Mouse (Mus musculus) thymus, postnatal 0 days (tissue): ENCODE results near the gene Nup50. TPM values are rescaled to one million over a fixed set of nuclear protein-coding genes. Genes with fewer than 3 reads are reported as not detected.
A peak's percentile ranks its signal among the peaks of the same experiment; 100 is the strongest.

ENCODE experiments used
- DNase-seq: peaks from one replicate; pipeline ENCODE4 v3.0.0-alpha.2; 2015; ENCODE audit warnings: low spot score
- microRNA-seq: library from miRNA; unstranded; fragments of <30 nt; microRNA quantifications from one replicate; pipeline ENCODE4, GENCODE M21; 2016; ENCODE audit warnings: borderline number of aligned reads
- polyA plus RNA-seq: library from polyadenylated mRNA; unstranded; fragments of >200 nt; fragmentation: Nextera tagmentation; extraction: Ambion mirVana; gene quantifications from 2 replicates; pipeline ENCODE4 v1.2.1, GENCODE M21; 2015

The Nup50 gene
- polyA plus RNA-seq, 1 experiment from 2014 or later: 38.1 TPM

DNA sequence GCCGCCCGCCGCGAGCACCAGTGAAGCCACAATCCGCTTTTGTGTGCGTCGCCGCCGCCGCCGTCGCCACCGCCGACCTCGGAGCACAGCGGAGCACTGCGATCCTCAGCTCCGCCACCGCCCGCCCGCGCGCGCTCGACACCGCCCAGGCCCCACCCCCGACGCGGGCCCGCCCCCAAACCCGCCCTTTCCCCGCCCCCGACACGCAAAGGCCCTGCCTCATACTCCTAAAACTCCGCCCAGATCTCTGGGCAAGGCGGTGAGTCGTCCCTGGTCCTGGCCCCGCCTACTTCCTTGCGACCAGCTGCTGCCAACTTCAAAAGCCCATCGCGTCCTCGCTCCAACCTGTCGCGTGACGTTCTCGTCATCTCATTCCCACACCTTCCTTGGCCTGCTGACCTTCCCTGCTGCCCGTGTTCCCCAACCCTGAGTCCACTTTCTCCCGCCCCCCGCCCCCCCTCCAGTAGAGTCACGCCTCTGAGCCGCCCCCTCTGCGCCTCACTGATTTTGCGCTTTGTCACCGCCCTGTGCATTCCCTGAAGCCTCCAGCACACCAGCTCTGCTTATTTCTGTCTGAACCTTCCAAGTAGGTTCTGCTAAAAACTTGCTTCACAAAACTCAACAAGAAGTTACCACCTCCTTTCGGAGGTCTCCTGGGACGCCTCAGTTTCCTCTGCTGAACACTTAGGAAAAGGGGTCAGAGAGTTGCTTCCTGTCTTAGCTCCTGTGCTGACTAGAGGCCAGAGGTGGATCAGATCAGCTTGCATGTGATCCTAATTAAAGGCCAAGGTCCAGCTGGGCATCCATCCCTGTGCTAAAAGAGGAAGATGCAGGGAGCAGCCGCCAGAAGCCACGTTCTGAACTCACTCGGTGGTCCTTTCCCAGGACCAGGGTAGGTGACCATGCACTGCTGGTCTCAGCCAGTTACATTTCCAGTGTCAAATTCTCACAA, 64.9 kb downstream of the Nup50 start, which contains the start of gene 5031439G07Rik:
5031439G07Rik (minus strand) TSS at position 678 of the 952 bp plus-strand sequence.
- peak; percentile 96 for DNase-seq

DNA sequence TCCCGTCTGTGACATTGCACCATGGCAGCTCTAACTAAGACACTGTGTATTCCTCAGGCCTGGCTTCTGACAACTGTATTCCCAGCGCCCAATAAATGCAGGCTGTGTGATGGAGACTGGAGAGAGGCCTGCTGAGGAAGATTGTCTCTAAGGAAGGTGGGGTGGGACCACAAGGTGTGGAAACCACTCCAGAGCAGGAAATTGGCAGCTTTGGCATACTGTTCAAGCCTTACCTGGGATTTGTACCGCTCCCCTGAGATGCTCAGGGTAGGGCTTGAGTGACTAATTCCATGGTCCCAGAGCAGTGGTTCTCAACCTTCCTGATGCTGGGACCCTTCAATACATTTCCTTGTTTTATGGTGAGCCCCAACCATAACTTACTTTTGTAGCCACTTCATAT, 65.9 kb downstream of the Nup50 start:
- DNase-seq: no peak

GRCm38 (mm10) chr15:84989771-84990170, 66.6 kb downstream of the Nup50 start:
- DNase-seq: no peak

Small RNA genes lying within 50 kb of the gene (microRNA-seq; reads per million reads assigned to microRNA genes)
- 17.9 reads per million, percentile 24 among the genes with 10 or more reads in this experiment for gene Mir1249

Other genes with a start within 250 kb of the Nup50 start
- gene Arhgap8, start 203.4 kb upstream of the Nup50 start, polyA plus RNA-seq: 28.7 and 30.5 TPM in 2 replicates
- 0.08 and 0.17 TPM in 2 replicates for gene Phf21b, start 67.4 kb upstream of the Nup50 start, polyA plus RNA-seq
- 0.48 and 0.75 TPM in 2 replicates for gene Gm29666, start 3.4 kb upstream of the Nup50 start, polyA plus RNA-seq
- gene 5031439G07Rik, start 65.1 kb downstream of the Nup50 start, polyA plus RNA-seq: 4.1 and 6.2 TPM in 2 replicates
- gene Upk3a, start 93.7 kb downstream of the Nup50 start, polyA plus RNA-seq: 2.2 and 3.6 TPM in 2 replicates
- 17.6 and 17.9 TPM in 2 replicates for gene Fam118a, start 105.5 kb downstream of the Nup50 start, polyA plus RNA-seq
- 0.26 and 0.33 TPM in 2 replicates for gene Smc1b, start 208.6 kb downstream of the Nup50 start, polyA plus RNA-seq
- 0.21 and 0.32 TPM in 2 replicates for gene Ribc2, start 208.7 kb downstream of the Nup50 start, polyA plus RNA-seq